Mouse (Mus musculus) right cerebral cortex, postnatal 4 days (tissue): Measurements from ENCODE around the gene Pycr2.

Experiments used
- DNase-seq: peaks from one replicate; pipeline ENCODE4 v3.0.0-alpha.2; 2022

The Pycr2 gene

GRCm38 (mm10) chr1:180942166-180943031 lies 38.3 kb downstream of the Pycr2 start, which contains the start of gene Tmem63a:
Gene Tmem63a, plus strand, starts transcription at chr1:180942344.
- DNase-seq, result peak; percentile 22

- no peak for DNase-seq
These were observed 39.0 kb downstream of the Pycr2 start for GRCm38 (mm10) chr1:180943032-180943644.

- DNase-seq, result no peak
These were observed 39.8 kb downstream of the Pycr2 start for GRCm38 (mm10) chr1:180943896-180944295.

- no peak for DNase-seq
These were observed 40.5 kb downstream of the Pycr2 start for GRCm38 (mm10) chr1:180944553-180944952.

DNA sequence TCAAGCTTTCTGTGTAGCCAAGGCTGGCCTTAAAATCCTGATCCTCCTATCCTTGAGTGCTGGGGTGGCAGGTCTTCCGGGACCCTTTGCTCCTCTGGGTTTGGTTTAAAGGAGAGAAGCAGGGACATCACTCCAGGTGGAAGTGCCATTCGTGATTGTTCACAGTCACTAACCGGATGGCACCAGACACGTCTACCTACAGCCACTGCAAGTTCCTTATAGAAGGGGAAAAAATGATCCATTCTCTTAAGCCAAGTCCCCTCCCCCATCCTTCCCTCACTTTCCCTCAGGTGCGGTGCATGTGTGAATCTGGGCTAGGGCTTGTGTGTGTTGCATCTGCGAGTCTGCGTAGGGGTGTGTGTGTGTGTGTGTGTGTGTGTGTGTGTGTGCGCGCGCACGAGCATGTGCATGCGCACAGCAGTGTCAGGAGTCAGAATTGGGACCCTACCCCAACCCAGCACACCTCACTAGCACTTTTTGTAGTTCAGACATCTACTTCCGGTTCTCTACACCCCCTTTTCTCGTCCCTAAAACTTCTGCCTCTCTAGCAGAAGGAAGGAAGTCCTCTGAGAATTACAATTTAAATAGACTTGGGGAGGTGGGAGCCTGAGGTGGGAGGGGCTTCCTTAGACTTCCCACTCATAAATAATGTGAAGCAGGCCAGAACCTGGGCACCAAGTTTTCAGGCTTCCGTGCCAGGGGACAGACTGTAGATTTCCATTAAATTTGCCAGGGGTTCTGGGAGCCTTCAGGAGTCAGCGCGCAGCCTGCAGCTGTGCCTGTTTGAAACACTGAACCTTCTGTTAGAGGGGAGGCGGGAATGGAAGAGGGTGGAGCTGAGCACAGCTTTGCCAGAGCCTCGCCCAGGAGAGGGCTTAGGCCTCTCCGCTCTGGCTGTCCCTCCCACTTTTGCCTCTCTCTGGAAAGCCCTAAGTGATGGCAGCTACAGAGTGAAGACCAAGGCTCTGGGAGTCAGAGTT lies 41.2 kb downstream of the Pycr2 start:
- DNase-seq, result no peak

DNA sequence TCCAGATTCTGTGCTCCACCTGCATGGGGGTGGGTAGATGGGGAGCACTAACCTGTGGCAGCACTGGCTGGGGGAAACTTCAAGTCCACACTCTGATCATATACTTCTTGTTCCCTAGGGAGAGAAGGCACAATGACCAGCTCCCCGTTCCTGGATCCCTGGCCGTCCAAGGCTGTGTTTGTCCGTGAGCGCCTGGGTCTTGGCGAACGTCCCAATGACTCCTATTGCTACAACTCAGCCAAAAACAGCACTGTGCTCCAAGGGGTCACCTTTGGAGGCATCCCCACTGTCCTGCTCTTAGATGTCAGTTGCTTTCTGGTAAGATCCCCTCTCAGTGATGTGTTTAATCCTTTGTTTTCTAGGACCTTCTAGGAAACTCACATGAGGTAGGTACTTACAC lies 42.4 kb downstream of the Pycr2 start:
- no peak for DNase-seq

DNA sequence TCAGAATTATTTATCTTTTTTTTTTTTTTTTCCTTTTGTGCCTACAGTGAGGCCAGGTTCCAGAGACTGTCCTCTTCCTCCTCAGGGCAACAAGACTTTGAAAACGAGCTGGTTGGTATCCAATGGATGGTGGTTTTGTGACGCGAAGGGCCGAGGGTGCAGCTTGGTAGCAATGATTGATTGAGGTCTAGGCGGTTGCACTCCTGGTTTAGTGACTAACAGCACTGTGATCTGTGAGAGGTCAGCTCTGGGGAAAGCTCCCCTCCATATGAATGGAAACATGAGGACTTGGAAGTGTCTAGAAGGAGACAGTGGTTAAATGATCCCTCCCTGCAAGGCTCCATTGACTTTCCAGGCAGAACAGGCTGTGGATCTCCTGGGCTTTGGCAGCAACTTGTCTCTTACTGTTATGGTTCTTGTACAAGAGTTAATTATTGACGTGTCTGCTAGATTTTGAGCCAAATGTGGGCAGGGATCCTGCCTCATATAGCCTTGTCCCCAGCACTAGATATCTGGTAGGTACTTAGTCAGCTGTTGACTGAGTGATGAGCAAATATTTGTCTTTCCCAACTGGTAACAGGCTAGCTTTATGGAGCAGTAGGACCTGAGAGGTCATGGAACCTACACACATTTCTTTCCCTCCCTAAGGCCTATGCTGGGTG lies 48.1 kb downstream of the Pycr2 start:
- DNase-seq, result no peak

DNA sequence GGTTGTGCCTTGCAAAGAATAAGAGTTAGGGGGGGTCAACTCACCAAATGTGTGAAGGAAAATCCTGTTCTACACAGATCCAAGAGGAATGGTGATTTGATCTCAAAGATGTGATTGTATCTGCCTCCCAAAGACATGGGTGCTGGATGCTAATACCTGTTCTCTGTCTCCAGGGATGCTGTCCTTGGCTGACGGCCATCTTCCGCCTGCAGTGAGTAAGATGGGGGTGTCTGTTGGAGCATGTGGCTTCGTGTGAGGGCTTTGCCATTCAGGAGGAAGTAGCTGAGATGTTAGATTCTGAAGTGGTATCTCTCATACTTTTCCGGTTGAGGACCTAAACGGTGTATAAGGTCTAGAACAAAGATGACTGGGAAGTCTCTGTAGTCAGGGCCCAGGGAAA lies 48.7 kb downstream of the Pycr2 start:
- DNase-seq, result no peak

- DNase-seq, result no peak
These were observed 52.3 kb downstream of the Pycr2 start for GRCm38 (mm10) chr1:180956401-180956800.

DNA sequence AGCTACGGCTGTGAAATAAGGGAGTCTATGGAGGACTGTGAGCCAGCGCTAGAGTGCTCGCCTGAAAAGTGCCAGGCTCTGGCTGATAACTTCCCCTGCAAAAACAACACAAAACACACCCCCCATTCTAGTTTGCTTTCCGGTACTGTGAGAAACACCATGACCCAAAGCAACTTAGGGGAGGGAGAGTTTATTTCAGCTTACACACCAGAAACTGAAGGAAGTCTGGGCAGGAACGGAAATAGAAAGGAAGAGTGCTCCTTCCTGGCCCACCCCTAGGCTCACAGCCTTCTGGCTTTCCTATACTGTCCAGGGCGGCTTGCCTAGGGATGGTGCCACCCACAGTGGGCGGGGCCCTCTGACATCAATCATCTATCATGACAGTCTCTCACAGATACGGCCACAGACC lies 52.9 kb downstream of the Pycr2 start:
- DNase-seq, result no peak
